Mouse (Mus musculus): ENCODE results near the gene Gm10295.

GRCm38 (mm10) chr7:71392795-71393341 lies 41.6 kb upstream of the Gm10295 start:
- TF ChIP-seq CTCF (IDR thresholded peaks at IDR 0.05; ENCODE audit: low read depth) (no peak), EP300 (IDR thresholded peaks at IDR 0.05; ENCODE audit: low read depth) (no peak)

Data from liver, embryonic 14.5 days (tissue).